Mouse (Mus musculus): ENCODE data around the gene Rinl. TPM values are rescaled to one million over a fixed set of nuclear protein-coding genes. Genes with fewer than 3 reads are reported as not detected.

Rinl gene
- polyA plus RNA-seq, 1 experiment = 7.1 TPM

GRCm38 (mm10) chr7:28847273-28847672 lies 58.5 kb downstream of the Rinl start:
- TF ChIP-seq POLR2A (IDR thresholded peaks at IDR 0.05; ENCODE audit: low read depth, low read length) (no peak), CTCF (IDR thresholded peaks at IDR 0.05; ENCODE audit: extremely low read depth, insufficient read length, insufficient replicate concordance, low read depth, low read length) (no peak)
- 88% methylated on average over 1 of the region's 1 CpGs for WGBS
- Histone ChIP-seq H3K4me3 (ENCODE audit: low read depth, low read length) (no peak overlapping the region), H3K4me1 (ENCODE audit: control insufficient read depth, insufficient read depth, insufficient read length, low read length) (peaks cover 20% of the 10 kb centered on the region; the same call in 1 of the 2 replicates), H3K36me3 (ENCODE audit: control insufficient read depth, insufficient read depth, low read length) (no peaks in the 10 kb centered on the region), H3K27me3 (ENCODE audit: control insufficient read depth, insufficient read depth, low read length) (no peaks in the 10 kb centered on the region), H3K27ac (ENCODE audit: insufficient read depth, low read depth, low read length) (no peak overlapping the region)

Other genes with a start within 250 kb of the Rinl start
- gene Sycn, start 248.1 kb upstream of the Rinl start, polyA plus RNA-seq (2012; rRNA removed) = 32.7 and 16,759 TPM in 2 replicates
- 0.14 and 2.8 TPM in 2 replicates for gene Nccrp1, start 241.7 kb upstream of the Rinl start, polyA plus RNA-seq (2012; rRNA removed)
- 43.4 and 82.0 TPM in 2 replicates for gene Samd4b, start 190.8 kb upstream of the Rinl start, polyA plus RNA-seq (2012; rRNA removed)
- gene Pak4, start 190.8 kb upstream of the Rinl start, polyA plus RNA-seq (2012; rRNA removed) = 50.3 and 112 TPM in 2 replicates
- 0.66 TPM in 1 of 2 replicates, not detected in the other for gene Acp7, start 157.6 kb upstream of the Rinl start, polyA plus RNA-seq (2012; rRNA removed)
- 1.2 and 1.7 TPM in 2 replicates for gene Fbxo27, start 96.1 kb upstream of the Rinl start, polyA plus RNA-seq (2012; rRNA removed)
- gene Fbxo17, start 72.2 kb upstream of the Rinl start, polyA plus RNA-seq (2012; rRNA removed) = 2.0 and 2.8 TPM in 2 replicates
- 42.3 and 64.5 TPM in 2 replicates for gene Mrps12, start 47.1 kb upstream of the Rinl start, polyA plus RNA-seq (2012; rRNA removed)
- gene Sars2, start 47.0 kb upstream of the Rinl start, polyA plus RNA-seq (2012; rRNA removed) = 12.8 and 19.0 TPM in 2 replicates
- gene Ccer2, start 32.8 kb upstream of the Rinl start, polyA plus RNA-seq (2012; rRNA removed) = not detected in 2 replicates
- gene Sirt2, start 22.2 kb upstream of the Rinl start, polyA plus RNA-seq (2012; rRNA removed) = 26.2 and 47.6 TPM in 2 replicates
- 76.0 and 138 TPM in 2 replicates for gene Nfkbib, start 21.5 kb upstream of the Rinl start, polyA plus RNA-seq (2012; rRNA removed)
- gene Hnrnpl, start 19.6 kb downstream of the Rinl start, polyA plus RNA-seq (2012; rRNA removed) = 67.1 and 140 TPM in 2 replicates
- gene Ech1, start 36.2 kb downstream of the Rinl start, polyA plus RNA-seq (2012; rRNA removed) = 201 and 291 TPM in 2 replicates
- gene Lgals4, start 44.9 kb downstream of the Rinl start, polyA plus RNA-seq (2012; rRNA removed) = 1,096 and 2,780 TPM in 2 replicates
- gene Lgals7, start 74.9 kb downstream of the Rinl start, polyA plus RNA-seq (2012; rRNA removed) = 2.4 TPM in 1 of 2 replicates, not detected in the other
- 0.08 and 0.10 TPM in 2 replicates for gene Capn12, start 92.5 kb downstream of the Rinl start, polyA plus RNA-seq (2012; rRNA removed)
- 506 and 1,069 TPM in 2 replicates for gene Actn4, start 173.4 kb downstream of the Rinl start, polyA plus RNA-seq (2012; rRNA removed)
- 135 and 169 TPM in 2 replicates for gene Eif3k, start 192.9 kb downstream of the Rinl start, polyA plus RNA-seq (2012; rRNA removed)
- gene Map4k1, start 193.1 kb downstream of the Rinl start, polyA plus RNA-seq (2012; rRNA removed) = 11.1 and 21.3 TPM in 2 replicates